Mouse (Mus musculus): ENCODE measurements around the gene Tbc1d14.

The Tbc1d14 gene

DNA sequence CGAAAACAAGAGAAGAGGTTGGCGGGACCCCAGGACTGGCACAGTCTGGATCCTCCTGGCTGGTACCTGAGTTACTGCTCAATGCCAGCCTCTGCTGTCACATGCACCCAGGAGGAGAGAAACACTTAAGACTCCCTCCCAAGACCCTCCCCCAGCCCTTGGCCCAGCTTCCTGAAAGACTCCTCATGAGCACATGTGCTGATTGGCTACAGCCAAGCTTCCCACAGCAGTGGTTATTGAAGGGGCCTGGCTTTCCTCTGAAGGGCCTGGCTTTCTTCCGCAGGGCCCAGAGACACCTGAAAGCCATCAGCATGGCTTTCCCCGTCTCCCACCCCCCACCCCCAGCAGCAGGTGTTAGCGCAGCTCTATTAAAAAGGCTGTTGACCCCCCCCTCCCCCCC is at the start of gene Tbc1d14:
Gene Tbc1d14 (minus strand): TSS at position 101 of the 400 bp plus-strand sequence.
- no peak for DNase-seq (ENCODE audit: low spot score in 2 of 2)

DNA sequence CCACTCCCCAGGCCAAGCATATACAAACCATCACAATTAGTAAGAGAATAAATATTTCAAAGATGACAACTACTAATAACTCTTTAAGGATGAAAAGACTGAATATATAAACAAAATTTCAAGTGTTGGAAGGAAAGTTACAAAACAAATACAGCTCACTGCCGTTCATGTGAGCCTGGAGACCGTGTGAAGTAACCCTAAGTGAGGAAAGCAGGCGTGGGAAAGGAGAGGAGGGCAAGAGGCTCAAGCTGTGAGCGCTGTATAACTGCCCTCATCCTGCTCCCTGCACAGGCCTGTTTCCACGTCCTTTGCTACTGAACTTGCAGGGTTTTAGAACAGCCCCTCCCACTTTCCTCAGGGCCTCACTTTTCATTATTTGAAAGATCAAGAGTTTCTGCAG is 32.5 kb upstream of the Tbc1d14 start:
- no peak for DNase-seq (ENCODE audit: low spot score in 2 of 2)

DNA sequence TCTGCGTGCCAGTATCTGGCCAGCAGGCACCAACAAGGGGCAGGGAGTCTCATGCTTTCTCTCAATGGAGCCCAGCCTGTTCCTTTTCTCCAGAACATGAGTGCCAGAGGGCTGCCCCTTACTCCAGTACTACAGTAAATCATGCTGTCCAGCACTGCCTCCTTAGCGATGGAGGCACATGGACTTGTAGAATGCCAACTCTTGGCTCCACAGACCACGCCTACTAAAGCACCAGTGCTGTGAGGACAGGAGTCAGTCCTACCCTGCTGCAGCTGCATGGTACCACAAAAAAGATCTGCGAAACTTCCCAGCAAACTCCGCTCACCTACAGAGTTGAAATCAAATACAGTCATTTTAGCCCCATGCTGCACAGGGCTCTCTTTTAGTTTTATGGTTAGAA is 30.6 kb upstream of the Tbc1d14 start:
- DNase-seq (ENCODE audit: low spot score in 2 of 2) = no peak

- DNase-seq (ENCODE audit: low spot score in 2 of 2) = no peak
These were observed 28.0 kb upstream of the Tbc1d14 start for GRCm38 (mm10) chr5:36621058-36621449.

- no peak for DNase-seq (ENCODE audit: low spot score in 2 of 2)
These were observed 27.5 kb upstream of the Tbc1d14 start for GRCm38 (mm10) chr5:36620409-36621057.

DNA sequence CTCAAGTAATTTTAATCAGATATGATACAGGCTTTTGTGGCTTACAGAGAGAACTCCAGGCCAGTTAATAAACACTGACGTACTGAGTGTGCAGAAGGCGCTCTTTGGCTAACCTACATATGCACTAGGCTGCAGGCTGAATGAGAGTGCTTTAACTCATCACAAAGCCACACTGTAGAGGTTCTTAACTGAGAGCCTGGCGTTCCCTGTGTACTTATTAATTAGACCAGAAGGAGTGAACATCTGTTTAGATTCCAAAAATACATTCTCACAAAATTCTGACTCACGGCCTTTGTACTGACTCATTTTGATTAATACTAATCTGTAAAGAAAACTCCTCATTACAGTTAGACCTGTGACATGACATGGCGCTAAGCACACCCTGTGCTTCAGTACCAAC is 25.8 kb upstream of the Tbc1d14 start:
- peak in 1 of 2 experiments; percentile 55 for DNase-seq (ENCODE audit: low spot score in 2 of 2)

GRCm38 (mm10) chr5:36618356-36618755 is 25.3 kb upstream of the Tbc1d14 start:
- DNase-seq (ENCODE audit: low spot score in 2 of 2) = no peak

- DNase-seq (ENCODE audit: low spot score in 2 of 2) = no peak
These were observed 21.0 kb upstream of the Tbc1d14 start for GRCm38 (mm10) chr5:36614124-36614523.

DNA sequence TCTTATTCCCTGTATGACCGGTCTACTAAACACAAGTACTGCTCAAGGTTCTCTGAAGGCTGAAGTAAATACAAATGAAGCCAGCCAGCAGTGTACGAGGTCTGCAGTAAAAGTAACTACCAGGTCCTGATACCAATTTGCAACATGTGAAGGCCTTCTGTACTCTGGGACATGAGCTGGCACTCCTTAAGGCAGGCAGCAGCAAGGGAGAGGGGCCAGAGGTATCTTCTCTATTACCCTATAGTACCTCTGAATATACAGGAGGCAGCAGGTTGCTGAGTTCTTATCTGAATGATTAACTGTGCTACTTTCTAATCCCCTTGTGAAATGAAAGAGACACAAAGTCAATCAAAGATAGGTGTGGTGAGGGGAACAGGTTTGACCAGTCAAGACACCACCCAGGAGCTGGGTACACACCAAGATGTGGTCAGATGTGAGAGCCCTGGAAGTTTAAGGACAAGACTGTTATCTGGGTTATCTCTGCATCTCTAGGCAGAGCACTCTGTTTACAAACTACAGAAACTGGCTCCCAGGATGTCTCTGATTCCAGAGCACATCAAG is 15.9 kb upstream of the Tbc1d14 start:
- no peak for DNase-seq (ENCODE audit: low spot score in 2 of 2)

GRCm38 (mm10) chr5:36603031-36603430 is 10.0 kb upstream of the Tbc1d14 start:
- peak in 1 of 2 experiments; percentile 55 for DNase-seq (ENCODE audit: low spot score in 2 of 2)

DNA sequence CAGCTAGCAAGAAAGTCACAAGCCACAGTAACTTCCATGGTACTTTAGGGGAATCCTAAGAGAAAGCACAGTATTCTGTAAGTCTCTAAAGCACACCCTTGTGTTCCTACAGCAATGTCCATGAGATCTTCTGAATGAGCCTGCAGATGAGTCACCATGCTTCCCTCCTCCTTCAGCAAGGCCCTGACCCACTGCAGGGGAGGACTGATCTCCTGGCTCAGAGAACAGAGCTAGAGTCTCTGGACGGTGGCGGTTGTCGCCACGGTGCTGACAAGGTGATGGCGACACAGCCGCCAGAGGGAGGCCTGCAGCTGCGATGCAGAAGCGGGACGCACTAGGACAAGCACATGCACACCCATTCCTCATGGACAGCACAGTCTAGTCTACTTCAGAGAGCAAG is 9.0 kb upstream of the Tbc1d14 start:
- DNase-seq (ENCODE audit: low spot score in 2 of 2) = no peak

DNA sequence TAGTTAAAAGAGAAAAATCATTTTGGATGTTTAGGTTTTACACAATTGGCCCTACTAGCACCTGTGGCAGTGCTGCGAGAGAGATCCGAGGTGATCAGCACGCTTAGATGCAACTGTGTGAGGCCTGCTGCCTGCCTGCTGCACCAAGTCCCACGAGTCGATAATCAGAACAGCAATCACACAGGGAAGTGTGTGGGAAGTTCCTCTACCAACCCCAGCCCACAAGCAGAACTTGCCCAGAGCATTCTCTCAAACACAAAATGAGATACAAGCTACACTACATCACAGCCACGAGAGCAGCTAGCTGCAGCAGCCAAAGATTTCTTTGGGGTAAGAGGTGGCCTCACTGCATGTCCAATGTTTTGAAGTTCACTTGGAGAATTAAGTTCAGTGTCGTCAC is 8.4 kb upstream of the Tbc1d14 start:
- DNase-seq (ENCODE audit: low spot score in 2 of 2) = no peak

GRCm38 (mm10) chr5:36598883-36599282 is 5.8 kb upstream of the Tbc1d14 start:
- no peak for DNase-seq (ENCODE audit: low spot score in 2 of 2)

DNA sequence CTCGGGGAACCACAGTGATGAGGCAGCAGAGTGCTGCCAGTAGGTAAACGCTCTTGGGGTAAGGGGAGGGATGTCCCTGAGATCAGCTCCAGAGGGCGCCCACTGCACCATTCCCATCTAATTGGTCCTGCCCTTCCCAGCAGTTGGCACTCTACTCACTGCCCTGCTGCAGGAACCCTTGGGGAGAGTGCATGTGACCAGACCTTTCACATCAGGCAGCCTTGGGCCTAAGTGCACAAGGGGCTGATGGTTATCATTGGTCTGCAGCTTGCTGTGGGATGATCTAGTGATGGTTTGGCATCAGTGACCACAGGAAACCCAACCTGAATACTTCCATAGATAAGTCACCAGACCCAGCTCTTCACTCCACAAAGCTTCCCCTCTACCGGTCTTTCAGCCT is 4.6 kb upstream of the Tbc1d14 start:
- DNase-seq (ENCODE audit: low spot score in 2 of 2) = no peak

DNA sequence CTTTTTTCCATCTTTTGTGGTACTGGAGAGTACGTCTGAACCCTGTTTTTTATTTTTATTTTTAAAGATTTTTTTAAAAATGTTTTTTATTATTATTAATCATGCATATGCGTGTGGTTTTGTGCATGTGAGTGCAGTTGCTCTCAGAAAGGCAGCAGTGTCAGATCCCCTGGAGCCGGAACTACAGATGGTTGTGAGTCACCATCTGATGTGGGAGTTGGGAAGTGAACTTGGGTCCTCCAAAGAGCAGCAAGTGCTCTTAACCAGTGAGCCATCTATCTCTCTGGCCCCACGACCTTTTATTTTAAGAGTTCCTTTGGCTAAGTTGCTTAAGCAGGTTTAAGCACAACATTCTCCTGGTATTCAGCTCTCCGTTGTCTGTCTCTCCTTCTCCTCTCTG is 3.1 kb upstream of the Tbc1d14 start:
- no peak for DNase-seq (ENCODE audit: low spot score in 2 of 2)

DNA sequence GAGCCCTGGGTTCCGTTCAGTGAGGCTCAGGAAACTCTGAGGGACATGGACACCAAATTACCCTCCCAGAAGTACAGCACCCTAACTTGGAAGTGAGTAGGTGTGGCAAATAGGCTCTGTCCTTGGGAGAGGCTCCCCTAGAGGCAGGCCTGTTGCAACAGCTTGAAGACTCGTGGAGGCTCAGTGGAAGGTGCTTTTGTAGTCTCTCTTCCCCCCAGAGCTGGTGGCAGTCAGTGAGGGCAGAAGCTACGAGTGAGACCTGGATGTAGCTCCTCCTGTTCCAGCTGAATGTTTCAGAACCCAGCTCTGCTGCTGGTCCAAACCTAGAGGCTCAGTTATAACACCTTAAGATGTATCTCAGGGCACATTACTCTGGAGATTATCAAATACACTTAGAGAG is 2.0 kb upstream of the Tbc1d14 start:
- no peak for DNase-seq (ENCODE audit: low spot score in 2 of 2)

- DNase-seq (ENCODE audit: low spot score in 2 of 2) = no peak
These were observed 1.3 kb upstream of the Tbc1d14 start for GRCm38 (mm10) chr5:36594344-36594743.

DNA sequence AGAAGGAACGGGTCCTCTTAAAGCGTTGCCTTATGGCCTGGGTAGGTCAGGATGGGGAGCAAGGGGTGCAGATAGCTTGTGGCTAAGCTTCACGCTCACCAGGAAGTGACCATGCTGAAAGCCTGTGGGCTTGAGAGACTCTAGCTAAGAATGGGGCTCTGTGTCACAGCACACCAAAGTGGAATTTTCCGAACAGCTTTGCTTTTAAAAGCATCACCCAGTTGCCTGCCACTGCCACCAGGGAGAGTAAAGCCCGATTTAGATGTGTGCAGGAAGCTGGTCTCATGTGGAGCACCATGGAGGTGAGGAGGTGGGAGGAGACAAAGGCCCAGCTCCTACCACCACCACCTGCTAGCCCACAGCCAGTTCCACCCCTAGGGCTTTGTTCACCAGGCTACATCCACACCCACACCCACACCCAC is 2.6 kb downstream of the Tbc1d14 start:
- DNase-seq (ENCODE audit: low spot score in 2 of 2) = peak in 1 of 2 experiments; percentile 65

DNA sequence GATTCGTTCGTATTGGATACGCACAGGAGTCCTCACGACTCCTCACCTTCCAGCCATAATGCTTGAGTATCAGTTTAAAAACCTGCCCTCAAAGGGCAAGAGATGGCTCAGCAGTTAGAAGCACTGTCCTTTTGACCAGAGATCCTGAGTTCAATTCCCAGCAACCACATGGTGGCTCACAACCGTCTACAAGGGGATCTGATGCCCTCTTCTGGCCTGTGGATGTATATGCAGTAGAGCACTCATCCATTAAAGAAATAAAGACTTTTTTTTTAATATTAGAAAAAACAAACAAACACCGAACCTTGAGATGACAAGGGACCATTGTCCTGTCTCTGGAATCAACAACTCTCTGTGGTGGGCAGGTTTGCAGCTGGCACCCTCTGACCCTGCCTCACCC is 8.8 kb downstream of the Tbc1d14 start:
- DNase-seq (ENCODE audit: low spot score in 2 of 2) = no peak

DNA sequence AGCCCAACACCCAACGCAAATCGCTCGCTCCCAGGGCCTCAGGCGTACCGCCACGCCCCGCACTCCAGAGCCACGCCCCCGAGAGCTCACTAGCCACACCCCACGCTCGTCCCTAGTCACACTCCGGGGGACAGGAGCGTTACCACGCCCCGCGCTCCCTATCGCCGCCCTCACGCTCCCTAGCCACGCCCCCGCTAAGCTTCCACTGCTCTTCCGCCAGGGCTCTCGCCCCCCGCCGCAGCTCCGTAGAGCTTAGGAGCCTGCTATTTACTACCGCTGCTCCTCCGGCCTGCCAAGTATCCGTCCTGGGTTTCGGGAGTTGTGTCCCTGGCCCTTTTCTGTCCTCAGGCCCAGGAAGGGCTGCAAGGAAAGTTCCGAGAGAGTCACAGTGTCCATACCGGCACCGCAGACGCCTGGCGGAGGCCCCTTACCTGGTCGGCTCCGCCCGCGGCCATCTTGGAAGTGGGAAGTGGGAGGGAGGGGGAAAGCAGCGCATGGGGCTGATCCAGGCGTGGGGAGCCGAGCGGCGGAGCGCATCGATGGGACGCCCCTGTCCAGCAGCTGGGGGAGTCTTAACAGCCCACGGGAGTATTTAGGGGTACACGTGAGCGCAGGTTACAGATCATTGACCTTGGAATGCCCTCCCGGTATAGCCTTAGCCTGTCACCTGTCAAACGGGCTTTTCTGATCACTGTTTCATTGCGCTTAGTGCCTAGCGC is 11.0 kb downstream of the Tbc1d14 start:
- peak; percentile 98 to 99 for DNase-seq (ENCODE audit: low spot score in 2 of 2)

DNA sequence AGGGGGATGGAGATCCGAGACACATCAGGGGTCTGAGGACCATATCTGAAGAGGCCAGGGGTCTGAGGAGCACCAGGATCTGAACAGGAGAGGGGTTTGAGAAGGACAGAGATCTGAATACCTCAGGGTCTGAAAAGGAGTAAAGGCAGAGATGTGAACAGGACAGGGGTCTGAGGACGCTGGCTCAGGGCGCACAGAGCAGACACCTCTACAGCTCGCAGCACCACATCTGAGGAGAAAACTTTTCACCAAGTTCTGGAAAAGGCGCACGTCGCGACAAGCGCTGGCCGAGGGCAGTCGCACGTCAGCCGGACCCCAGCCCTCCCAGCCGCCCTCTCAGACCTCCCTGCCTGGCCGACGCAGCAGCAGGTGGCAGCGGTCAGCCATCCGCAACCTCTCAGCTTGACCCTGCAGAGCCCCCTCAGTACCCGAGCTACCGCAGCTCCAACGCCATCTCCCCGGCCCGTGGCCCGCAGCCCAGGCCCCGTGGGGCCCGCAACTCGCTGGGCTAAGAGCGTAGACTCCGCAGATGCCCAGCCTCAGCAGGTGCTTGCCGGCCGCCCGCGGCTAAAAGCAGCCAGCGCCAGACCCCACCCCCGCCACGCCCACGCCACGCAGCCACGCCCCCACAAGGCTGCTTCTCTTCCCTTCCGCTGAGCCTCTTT is 11.7 kb downstream of the Tbc1d14 start:
- DNase-seq (ENCODE audit: low spot score in 2 of 2) = no peak

GRCm38 (mm10) chr5:36579967-36580366 is 13.1 kb downstream of the Tbc1d14 start:
- no peak for DNase-seq (ENCODE audit: low spot score in 2 of 2)

- DNase-seq (ENCODE audit: low spot score in 2 of 2) = no peak
These were observed 14.1 kb downstream of the Tbc1d14 start for GRCm38 (mm10) chr5:36578982-36579381.

Measured in left cerebral cortex, adult 9 months (tissue).